Mouse (Mus musculus) B cell, adult 2 months (primary cell): Measurements from ENCODE around the gene Actr2.
"Not testable (repeated sequence)": the region's sequence is repeated elsewhere in the genome, so short reads cannot be mapped to it uniquely, and the experiment has no call there.

Experiments used
- DNase-seq, 2 experiments: peaks; one replicate each; pipeline ENCODE4 v3.0.0; 2022

The Actr2 gene

DNA sequence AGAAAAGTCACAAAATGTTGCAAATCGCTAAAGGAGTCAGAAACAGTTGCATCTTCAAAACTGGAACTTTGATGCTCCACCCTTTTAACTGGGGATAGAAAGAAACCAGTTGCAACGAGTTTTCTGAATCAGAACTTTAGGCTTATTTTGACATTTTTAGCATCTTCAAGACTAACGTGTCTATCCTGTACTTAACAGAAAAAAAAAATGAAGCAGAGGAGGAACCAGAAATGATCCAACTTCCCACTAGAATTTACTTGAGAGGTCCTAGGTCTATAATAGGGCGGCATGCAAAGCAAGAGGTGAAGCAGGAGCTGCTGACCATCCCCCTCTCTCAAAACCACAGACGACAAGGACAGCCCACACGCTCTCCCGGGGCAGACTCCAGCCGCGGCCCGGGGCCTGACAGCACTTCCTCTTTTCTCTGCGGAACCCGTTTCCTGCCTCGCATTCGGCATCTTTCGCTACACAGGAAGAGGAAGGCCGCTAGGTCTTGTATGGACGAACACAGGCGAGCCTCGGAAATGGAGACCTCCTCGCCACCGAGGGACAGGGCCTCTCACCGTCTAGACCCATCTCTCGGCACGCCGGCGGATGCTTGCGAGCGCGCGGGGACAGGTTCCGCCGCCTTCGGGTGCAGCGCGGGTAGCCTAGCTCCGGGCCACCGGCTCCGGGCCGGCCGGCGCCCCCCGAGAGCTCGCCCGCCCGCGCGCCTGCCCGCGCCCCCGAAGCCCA, 540 bp downstream of the Actr2 start:
- peak; percentile 90 to 93 for DNase-seq

DNA sequence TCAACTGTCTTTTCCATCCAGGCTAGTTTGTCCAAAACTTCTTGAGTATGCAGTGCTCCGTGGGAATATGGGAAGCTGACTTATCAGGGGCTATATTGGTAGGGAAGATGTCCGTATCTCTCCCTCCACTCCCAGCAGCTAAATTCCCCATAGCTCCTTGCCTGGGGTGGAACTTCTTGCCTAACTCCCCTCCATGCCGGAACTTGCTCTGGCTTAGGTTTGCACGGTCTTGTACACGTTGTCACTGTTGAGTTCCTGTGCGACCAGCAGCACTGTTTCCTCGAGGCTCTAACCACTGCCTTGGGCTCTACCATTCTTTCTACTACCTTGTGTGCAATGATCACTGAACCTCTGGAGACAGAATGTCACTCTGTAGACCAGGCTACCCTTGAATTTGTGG, 4.6 kb downstream of the Actr2 start:
- DNase-seq: no peak

DNA sequence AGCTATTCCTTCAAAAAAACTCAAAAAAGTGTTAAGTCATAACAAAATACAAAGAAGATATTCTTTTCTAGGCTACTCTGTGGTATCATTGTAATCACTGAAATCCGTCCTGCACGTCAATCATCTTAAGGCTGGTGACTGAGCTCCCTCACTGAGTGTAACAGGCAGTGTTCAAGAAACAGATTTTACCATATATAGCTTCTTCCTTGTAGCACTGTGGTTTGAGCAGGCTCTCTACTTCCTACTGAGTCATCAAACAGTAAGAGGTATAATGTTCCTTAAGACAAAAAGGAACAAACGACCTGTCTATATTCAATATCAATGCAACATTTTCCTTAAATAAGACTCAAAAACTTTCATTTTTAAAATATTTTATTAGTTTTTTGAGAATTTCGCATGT, 5.0 kb downstream of the Actr2 start:
- DNase-seq: no peak

DNA sequence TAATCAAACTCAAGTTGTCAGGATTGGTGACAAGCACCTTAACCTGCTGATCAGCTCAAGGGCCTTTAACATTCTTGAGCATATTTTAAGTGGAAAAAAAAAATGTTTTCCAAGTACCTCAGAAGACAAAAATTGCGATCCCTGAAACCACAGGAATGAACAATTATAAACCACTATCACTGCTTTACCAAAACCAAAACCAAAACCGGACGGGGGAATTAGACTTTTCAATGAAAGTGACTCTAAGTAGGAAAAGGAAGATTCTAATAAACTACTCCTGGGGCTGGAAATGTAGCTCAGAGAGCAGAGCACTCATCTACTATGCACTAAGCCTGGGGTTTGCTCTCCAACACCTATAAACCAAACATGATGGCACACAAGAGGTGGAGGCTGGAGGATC, 5.8 kb downstream of the Actr2 start:
- DNase-seq: no peak

DNA sequence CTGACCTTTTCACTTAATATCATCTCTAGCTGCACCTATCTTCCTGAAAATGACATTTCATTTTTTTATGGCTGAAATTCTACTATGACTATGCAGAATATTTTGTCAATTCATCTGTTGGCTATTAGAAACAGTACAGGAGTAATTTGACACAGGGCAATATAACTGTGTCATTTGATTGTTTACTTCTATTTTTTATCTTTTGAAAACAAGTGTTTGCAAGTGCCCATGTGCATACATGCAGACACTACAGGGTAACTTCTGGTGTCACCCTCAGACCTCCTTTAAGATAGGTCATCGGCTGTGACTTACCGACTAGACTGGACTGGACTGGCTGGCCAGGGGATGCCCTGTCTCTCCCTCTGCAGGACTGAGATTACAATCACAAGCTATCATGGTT, 8.8 kb downstream of the Actr2 start:
- no peak for DNase-seq

DNA sequence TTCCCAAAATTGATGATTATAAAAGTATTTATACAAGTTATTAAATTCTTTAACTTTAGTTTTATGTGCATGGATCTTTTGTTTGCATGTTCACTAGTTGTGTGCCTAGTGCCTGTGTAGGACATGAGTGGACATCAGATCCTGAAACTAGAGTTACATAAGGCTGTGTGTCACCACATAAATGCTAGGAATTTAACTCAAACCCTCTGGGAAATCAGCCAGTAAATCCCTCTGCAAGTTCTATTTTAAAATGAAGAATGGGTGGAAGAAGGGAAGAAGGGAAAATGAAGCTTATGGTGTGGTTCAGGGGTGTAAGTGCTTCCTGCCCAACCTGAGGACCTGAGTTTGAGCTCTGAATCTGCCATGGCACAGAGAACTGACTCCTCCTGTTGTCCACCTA, 26.4 kb downstream of the Actr2 start:
- DNase-seq: no peak

DNA sequence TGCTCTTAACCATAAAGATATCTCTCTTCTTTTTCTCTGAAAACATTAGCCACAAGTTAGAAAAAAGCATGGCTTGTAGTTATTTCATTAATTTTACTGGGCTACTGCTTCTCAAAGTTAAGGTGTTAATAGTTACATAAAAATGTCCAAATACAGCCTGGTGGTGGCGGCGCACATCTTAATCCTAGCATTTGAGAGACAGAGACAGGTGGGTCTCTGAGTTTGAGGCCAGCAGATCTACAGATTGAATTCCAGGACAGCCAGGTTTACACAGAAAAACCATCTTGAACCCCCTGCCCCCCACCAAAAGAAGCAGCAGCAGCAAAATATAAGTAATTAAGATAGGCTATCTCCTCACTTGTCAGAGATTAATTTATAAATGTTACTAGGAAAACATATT, 27.1 kb downstream of the Actr2 start:
- no peak for DNase-seq

DNA sequence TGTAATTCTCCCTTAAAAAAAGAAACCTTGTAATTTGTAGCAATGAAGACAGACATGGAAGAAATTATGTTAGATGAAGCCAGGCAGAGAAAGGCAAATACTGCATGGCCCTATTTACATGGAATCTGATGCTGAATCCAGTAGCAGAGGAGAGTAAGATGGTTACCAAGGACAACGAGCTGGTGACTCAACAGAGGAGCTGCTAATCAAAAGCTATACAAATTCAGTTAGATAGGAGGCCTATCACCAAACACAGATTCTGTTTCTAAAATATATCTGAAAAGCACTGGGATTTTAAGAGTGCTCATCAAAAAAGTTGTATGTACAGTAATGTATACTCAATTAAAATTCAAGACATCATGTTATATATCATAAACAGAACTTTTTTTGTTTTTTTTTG, 37.3 kb downstream of the Actr2 start:
- DNase-seq: no peak

DNA sequence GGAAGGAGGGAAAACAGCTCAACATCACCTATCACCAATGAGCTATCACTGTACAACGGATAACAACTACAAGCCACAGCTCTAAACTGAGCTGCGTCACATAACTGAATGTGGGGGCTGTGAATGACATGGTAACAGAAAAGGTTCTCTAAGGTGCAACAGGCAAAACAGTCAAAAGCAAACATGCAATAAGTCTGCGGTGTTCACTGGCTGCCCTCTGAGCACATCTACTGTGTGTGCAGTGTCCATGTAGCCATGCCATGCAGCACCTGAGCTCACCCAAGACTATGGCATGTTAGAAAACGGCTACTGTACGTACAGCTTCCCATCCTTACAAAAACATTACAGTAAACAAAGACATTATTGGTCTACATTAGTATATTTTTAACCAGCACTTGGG, 39.9 kb downstream of the Actr2 start:
- DNase-seq: no peak

DNA sequence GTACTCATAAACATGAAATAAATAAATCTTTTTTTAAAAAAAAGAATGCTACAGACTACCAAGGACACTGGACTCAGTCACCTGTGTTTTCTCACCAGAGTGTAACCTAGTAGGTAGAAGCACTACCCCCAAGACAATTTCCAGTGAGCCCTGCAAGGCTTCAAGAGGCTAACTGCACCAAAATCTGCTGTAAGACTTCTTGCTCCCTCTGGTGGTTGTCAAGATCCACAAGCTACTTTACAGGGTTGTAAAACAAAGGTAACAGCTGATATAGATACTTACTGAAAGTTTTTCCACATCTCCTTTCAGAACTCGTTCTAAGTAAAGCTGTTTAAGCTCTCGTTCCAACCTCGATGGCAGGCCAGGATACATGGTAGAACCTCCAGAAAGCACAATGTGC, 40.5 kb downstream of the Actr2 start:
- peak; percentile 27 to 33 for DNase-seq

DNA sequence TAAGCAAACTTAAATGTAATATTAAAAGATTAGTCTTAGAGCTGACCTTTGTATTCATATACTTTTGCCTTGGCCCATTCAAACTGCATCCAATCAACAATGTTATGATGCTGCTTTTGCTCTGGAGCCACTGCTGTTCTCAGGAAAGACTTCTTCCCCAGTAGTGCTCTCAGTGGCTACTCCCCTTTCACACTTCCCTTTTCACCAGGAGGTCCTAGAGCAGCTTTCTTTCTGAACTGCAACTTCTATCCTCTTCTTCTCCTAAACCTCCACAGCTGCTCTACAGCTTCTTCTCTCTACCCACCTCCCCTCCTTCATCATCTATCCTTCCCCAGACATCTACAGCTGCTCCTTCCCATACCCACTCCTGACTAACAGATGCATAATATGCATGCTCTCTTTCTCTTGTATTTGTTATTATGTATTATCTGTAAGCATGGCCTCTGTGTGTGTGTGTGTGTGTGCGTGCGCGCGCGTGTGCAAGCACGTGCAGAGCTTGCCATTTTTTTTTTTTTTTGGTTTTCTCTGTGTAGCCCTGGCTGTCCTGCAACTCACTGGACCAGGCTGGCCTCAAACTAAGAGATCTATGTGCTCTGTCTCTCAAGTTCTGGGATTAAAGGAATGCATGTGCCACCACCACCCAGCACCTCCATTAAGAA, 44.2 kb downstream of the Actr2 start:
- DNase-seq: no peak

DNA sequence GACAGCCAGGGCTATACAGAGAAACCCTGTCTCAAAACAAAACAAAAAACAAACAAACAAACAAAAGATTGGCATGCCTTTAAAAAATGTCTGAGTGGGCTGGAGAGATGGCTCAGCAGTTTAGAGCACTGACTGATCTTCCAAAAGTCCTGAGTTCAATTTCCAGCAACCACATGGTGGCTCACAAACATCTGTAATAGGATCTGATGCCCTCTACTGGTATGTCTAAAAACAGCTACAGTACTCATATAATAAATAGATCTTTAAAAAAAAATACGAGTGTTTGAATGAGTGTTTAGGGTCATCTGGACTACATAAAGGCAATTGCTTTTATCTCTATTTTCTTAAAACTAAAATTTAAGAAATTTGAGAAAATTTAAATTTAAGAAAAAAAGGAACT, 45.2 kb downstream of the Actr2 start:
- DNase-seq: no peak

DNA sequence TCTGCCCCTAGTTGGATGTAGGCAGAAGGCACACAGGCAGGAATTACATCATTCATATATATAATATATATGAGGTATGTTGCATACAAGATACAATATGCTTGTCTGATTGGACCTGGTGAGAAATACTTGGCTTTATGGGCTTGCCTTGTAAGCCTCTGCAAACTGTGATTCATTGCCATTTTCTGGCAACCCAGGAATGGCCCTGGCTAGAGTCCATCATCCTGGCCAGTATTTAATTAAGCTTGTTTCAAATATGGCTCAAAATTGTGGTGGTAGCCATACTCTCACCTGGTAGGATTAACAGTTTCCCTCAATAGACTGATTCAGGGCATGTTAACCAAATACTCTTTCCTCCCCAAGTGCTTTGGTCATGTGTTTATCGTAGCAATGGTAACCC, 46.6 kb downstream of the Actr2 start:
- no peak for DNase-seq

DNA sequence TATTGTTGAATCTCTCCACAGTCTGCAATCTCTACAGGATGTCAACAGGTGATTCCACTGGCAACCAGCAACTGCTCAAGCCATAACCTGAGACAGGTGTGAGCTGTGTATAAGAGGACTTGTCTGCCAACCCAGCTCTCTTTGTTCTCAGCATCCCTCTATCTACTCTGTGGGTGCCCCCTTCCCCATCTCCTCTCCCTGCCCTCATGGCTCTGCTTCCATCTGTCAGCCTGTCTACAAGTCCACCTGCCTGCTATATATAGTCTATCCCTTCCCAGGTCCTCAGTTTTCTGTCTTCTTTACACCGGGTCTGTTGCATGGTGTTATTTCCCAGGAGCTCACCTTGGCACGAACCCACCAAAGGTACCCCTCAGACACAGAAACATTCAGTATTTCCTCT, 47.8 kb downstream of the Actr2 start:
- DNase-seq: no peak

DNA sequence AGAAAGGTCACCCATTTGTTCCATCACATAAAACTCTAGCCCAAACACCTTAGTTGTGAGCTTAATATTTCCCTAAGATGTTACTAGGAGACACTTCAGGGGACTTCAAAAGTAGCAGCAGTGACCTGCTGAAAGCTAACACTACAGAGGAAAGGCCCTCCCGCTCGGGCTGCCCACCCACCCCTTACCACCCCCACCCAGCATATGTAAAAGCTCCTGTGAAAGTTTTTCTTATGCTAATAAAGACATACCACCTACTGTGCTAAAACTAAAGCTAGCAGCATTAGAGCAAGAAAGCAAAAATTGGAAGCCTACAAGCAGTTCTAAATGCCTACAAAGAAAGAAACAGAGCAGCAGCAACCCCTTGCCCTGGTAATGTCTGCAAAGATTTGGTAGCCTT, 48.6 kb downstream of the Actr2 start:
- not testable (repeated sequence) for DNase-seq

DNA sequence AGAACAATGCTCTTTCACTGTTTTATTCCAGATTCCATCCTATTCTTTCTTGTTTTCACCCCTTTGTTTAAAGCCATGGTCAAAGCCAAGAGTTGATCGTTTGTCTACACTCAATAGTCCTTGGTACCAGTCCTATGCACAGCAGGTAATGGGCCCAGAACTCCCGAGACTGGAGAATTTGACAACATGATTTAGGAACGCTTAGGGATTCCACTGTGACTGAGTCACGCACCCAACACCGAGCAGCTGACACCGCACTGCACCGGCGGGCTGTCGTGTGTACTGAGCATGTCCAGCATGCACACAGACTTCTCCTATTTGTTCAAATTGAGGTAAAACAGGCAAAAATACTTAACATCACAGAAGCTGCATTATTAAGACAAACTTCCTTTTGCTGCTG, 49.9 kb downstream of the Actr2 start:
- DNase-seq: not testable (repeated sequence)

DNA sequence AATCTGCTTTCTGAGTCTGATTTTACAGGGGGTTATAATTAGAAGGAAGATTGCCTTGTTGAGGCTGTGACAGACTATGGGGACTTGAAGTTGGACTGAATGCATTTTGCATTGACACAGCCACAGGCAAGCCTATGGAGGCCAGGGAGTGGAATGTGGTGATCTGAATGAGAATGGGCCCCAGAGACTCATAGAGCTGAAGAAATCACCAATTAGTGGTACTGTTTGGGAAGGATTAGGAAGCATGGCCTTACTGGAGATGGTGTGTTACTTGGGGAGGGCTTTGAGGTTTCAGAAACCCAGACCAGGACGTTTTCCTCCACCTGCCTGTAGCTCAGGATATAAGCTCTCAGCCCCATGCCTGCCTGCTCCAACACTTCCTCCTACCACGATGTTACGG, 53.0 kb downstream of the Actr2 start:
- DNase-seq: no peak

DNA sequence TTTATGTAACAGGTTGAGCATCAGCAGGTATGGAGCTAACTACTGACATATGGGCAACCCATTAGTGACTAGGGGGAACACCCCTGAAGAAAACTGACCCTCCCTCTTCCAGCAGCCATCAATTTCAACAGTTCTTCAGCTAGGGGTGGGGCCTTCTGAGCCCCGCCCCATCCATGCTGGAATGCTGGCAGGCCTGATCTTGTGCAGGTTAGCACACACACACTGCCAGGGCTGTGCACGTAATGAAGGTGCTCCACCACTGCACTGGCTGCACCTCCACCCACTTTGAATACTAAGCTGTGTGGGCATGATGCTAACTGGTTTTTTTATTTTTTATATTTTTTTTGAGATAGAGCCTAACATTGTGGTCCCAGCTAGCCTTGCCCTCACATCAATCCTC, 55.3 kb downstream of the Actr2 start:
- no peak for DNase-seq

DNA sequence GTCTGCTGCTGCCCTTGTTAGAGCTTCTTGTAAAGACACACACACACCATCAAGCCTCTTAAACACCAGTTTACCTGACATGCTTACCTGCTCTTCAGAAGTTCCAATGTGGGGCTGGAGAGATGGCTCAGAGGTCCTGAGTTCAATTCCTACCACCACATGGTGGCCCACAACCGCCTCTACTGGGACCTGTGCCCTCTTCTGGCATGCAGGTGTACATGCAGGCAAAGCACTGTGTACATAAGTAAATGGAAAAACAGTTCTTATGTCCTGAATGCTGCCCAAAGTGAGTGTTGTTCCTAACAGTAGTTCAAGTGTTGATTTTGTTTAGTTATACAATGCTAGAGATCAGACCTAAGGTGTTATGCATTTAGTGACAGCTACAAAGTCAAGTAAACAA, 56.5 kb downstream of the Actr2 start:
- no peak for DNase-seq

DNA sequence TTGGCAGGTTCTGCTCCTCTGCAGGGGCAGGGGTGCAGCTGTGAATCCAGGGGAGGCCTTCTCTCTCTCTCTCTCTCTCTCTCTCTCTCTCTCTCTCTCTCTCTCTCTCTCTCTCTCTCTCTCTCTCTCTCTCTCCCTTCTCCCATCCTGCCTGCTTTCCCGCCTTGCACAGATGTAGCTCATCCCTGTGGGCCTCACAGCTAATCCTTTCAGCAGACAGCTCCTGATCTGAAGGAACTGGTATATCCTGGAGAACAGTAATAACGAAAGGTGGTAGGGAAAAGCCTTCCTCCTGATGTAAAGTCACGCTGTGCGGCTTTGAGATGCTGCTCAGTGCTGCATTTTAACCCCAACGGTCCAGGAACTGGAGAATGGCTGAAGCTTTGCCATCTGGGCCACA, 58.1 kb downstream of the Actr2 start:
- no peak for DNase-seq

DNA sequence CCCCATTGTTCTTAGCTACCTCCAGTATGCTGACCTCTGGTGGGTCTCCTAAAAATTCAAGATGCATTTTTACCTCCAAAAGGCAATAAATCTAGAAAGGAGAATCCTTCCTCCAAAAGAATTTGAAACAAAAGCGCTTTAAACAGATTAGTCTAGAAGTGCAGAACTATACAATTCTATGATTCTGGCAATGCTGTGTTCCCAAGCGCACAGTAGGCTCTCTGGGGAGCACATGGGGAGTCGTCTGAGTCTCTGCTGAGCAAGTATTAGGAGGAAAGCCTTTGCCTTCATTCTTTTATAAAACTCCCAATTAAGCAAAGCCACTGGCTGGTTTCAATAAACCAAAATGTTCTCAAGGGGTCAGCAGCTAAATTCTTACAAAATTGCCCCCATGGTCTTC, 58.8 kb downstream of the Actr2 start:
- no peak for DNase-seq

DNA sequence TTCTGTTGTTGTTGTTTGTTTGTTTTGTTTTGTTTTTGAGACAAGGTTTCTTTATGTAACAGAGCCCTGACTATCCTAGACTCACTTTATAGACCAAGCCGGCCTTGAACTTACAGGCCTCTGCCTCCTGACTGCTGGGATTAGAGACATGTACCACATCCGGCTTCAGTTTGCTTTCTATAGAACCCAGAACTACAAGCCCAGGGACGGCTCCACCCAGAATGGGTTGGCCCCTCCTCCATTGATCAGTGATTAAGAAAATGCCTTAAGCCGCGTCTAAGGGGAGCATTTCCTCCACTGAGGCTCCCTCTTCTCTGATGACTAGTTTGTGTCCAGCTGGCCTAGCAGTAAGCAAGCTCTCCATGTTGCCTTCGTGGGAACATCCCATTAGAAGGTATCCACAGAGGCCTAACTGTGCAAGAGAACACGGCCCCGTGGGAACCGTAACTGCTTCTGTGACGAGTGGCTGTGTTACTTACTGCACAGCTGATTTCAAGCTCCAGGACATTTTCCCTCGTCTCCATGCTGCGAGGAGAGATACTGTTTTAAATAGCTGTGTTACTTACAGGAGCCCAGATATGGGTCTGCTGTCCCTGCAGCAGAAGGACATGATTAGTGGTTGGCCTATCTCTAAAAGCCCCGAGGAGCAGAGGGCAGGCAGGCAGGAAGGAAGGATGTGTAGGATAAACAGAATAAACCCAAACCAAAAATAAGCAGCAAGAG, 59.7 kb downstream of the Actr2 start:
- DNase-seq: no peak

DNA sequence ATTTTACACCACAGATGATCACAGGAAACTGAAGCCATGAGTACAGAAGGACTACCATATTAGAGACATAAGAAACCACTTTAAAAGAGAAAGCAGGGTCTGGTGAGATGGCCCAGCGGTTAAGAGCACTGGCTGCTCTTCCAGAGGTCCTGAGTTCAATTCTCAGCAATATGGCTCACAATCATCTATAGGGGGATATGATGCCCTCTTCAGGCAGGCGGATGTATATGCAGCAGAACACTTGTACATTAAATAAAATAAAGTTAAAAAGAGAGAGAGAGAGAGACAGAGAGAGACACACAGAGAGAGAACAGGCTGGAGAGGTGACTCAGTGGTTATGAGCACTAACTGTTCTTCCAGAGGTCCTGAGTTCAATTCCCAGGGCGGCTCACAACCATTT, 67.1 kb downstream of the Actr2 start:
- peak; percentile 14 to 17 for DNase-seq

DNA sequence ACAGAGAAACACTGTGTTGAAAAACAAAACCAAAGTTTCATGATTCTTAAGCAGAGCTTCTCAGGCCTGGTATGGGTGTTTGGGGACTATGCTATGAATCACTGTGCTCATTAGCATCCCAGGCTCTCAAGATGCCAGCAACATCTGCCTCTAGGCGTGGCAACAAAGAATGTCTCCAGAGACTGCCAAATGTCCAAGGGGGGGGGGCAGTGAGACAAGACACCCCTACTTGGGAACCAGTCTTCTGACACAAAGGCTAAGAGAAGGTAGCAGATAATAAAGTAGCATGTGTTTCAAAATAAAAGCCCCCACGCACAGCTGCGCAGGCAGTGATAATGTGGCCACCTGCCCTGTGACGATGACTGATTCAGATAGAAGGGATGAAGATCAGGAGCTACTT, 69.5 kb downstream of the Actr2 start:
- peak in 1 of 2 experiments; percentile 10 for DNase-seq
